Mouse (Mus musculus): ENCODE measurements around the gene 4932414N04Rik.

DNA sequence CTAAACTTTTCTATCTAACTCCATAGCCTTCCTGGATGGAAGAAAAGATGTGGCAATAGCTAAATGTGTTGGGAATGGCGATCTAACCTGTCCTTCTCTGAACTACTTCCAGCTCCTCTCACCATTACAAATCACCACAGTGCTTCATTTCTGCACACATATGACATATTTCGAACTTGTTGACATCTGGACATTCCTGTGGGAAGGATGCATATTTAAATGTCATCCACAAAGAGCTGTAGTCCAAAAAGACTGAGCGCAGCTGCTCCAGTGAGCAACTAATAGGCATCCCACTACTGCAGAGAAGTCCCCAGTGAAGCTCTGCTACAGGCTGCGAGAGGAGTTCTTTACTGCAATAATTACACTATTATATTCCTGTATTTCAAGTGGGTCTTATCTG is 140.8 kb downstream of the 4932414N04Rik start:
- no peak for TF ChIP-seq CTCF (IDR thresholded peaks at IDR 0.05; ENCODE audit: extremely low read depth, insufficient read length, insufficient replicate concordance, low read depth, low read length)
- TF ChIP-seq POLR2A (IDR thresholded peaks at IDR 0.05; ENCODE audit: low read depth, low read length): no peak

Data from small intestine, adult 2 months (tissue).